Mouse (Mus musculus) heart, embryonic 15.5 days (tissue): ENCODE data around the gene Paqr3. TPM values are rescaled to one million over a fixed set of nuclear protein-coding genes. Genes with fewer than 3 reads are reported as not detected.

ENCODE experiments used
- ATAC-seq: fragments of 200-750 bp; cut with Nextera tagmentation; replicated peaks from 2 replicates; pipeline ENCODE4 v1.8.0; 2017; ENCODE audit warnings: low read depth, moderate TSS enrichment; ENCODE audit not compliant: insufficient number of reproducible peaks, insufficient read depth, low FRiP score
- H3K27ac ChIP-seq: fragments of 300-500 bp; sonication (generic); 2 replicates; pipeline ENCODE4 v1.5.1; 2015; ENCODE audit warnings: mild to moderate bottlenecking, inconsistent platforms
- H3K27me3 ChIP-seq: fragments of 300-500 bp; sonication (generic); 2 replicates; pipeline ENCODE4 v1.6.1; 2015; ENCODE audit warnings: inconsistent platforms
- H3K36me3 ChIP-seq: fragments of 300-500 bp; sonication (generic); 2 replicates; pipeline ENCODE4 v1.6.1; 2015; ENCODE audit warnings: mild to moderate bottlenecking, inconsistent platforms
- H3K4me1 ChIP-seq: fragments of 300-500 bp; sonication (generic); replicated peaks from 2 replicates; pipeline ENCODE4 v1.6.1; 2015; ENCODE audit warnings: inconsistent platforms
- H3K4me2 ChIP-seq: fragments of 300-500 bp; sonication (generic); 2 replicates; pipeline ENCODE4 v1.6.1; 2015; ENCODE audit warnings: inconsistent platforms, mild to moderate bottlenecking, moderate library complexity
- H3K4me3 ChIP-seq: fragments of 300-500 bp; sonication (generic); 2 replicates; pipeline ENCODE4 v1.5.1; 2015; ENCODE audit warnings: mild to moderate bottlenecking, inconsistent platforms
- H3K9ac ChIP-seq: fragments of 300-500 bp; sonication (generic); 2 replicates; pipeline ENCODE4 v1.6.1; 2015; ENCODE audit warnings: mild to moderate bottlenecking, inconsistent platforms
- H3K9me3 ChIP-seq: fragments of 300-500 bp; sonication (generic); replicated peaks from 2 replicates; pipeline ENCODE4 v1.6.1; 2016; ENCODE audit warnings: inconsistent platforms
- WGBS: fragments of 180-500 bp; shearing (Covaris S2); methylation state at CpG from one replicate; pipeline ENCODE4 v1.1.7; 2015; ENCODE audit warnings: mixed read lengths; 5-methylcytosine and 5-hydroxymethylcytosine counted together
- polyA plus RNA-seq: library from polyadenylated mRNA; unstranded; fragments of >200 nt; fragmentation: Nextera tagmentation; extraction: Ambion mirVana; gene quantifications from 2 replicates; pipeline ENCODE4 v1.2.1, GENCODE M21; 2015

Gene Paqr3
- 1.1 and 2.1 TPM in 2 replicates for polyA plus RNA-seq

DNA sequence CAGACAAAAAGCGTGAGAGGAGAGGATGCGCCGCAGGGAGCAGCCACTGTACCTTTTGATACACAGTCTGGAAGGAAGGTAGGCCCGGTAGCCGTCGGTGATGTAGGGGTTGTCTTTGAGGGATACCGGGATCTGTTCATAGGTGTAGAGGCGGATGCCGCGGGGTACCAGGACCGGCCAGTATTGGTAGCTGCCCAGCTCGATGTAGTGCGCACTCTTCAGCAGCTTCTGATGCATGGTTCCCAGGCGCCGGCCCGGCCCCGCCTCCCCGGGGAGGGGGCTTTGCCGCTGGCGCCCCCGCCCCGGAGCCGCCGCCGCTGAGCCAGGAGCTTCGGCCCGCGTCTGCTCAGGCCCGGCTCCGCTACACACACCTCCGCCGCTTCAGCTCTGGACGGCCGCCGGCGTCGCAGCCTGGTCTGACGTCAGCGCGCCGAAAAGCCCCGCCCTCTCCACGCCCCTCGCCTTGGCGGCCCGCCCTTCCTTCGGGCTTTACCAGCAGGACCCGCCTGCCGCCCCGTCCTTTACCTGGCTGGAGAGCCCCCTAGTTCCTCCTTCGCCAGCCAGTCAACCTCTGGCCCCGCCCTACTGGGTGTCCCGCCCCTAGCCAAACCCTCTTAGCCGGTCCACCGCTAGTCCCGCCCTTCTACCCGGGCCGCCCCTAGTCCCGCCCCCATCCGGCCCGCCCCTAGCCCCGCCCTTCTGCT is at the start of gene Paqr3:
Gene Paqr3, minus strand, starts transcription at position 390 of the 704 bp plus-strand sequence.
- no peaks in the 10 kb centered on the region for H3K9me3 ChIP-seq
- peak within 1 kb of the TSS; percentile 67 for H3K9ac ChIP-seq
- H3K4me2 ChIP-seq, result peak within 1 kb of the TSS; percentile 93
- H3K36me3 ChIP-seq, result no peaks in the 10 kb centered on the region
- H3K27ac ChIP-seq, result peak within 1 kb of the TSS; percentile 53
- H3K4me3 ChIP-seq, result peak within 1 kb of the TSS; percentile 87
- ATAC-seq, result peak; percentile 99
- H3K4me1 ChIP-seq, result peaks cover 8% of the 10 kb centered on the region
- 1% methylated on average over 53 of the region's 62 CpGs for WGBS
- no peaks in the 10 kb centered on the region for H3K27me3 ChIP-seq

- WGBS, result 30% methylated on average over 1 of the region's 1 CpGs
- ATAC-seq, result no peak
- Histone ChIP-seq H3K4me2 (no peak overlapping the region), H3K36me3 (no peaks in the 10 kb centered on the region), H3K27me3 (no peaks in the 10 kb centered on the region), H3K9me3 (no peaks in the 10 kb centered on the region), H3K4me1 (no peaks in the 10 kb centered on the region), H3K27ac (no peak overlapping the region), H3K4me3 (no peak overlapping the region), H3K9ac (no peak overlapping the region)
Observed at GRCm38 (mm10) chr5:97154688-97155087, 43.3 kb upstream of the Paqr3 start.

DNA sequence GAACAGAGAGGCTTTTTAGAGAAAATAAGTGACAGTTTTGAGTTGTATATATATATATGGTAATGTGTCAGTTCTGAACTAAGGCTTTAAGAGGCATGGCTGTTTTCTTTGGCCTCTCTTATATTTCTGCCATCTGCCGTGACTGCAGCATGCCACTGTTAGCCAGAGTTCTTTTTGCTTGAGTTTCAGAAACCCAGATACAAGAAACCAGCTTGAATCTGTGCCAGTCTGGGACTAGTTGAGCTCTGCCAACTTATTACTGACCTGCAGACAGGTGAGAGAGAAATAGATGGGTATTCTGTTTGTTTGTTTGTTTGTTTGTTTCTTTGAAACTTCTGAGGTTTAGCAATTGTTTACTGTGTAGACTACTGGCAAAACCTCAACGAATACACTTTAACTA is 23.9 kb upstream of the Paqr3 start:
- no peaks in the 10 kb centered on the region for H3K9me3 ChIP-seq
- no peak overlapping the region for H3K4me2 ChIP-seq
- no peaks in the 10 kb centered on the region for H3K4me1 ChIP-seq
- no peak overlapping the region for H3K27ac ChIP-seq
- H3K4me3 ChIP-seq, result no peak overlapping the region
- 63% methylated on average over 2 of the region's 2 CpGs for WGBS
- no peaks in the 10 kb centered on the region for H3K27me3 ChIP-seq
- no peaks in the 10 kb centered on the region for H3K36me3 ChIP-seq
- H3K9ac ChIP-seq, result no peak overlapping the region
- ATAC-seq, result no peak

DNA sequence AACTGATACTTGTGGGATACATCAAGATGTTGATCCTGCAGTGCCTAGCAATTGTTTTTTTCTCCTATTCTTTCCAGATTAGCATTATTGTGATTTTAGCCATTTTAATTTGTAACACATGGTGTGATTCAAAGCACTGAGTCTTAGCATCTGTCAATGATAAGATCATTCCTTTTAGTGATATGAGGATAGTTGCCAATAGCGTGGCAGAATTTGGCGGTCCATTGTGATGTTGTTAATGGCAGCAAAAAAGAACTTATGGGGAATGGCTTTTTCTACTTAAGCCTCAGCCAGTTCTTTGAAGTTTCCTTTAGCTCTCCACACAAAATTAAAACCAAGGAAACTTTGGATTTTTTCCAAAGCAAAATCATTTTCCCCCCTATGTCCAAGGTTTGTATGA is 18.2 kb upstream of the Paqr3 start:
- H3K27ac ChIP-seq, result no peak overlapping the region
- H3K4me1 ChIP-seq, result no peaks in the 10 kb centered on the region
- no peak overlapping the region for H3K4me3 ChIP-seq
- H3K36me3 ChIP-seq, result no peaks in the 10 kb centered on the region
- H3K27me3 ChIP-seq, result no peaks in the 10 kb centered on the region; the same call in 1 of the 2 replicates
- H3K4me2 ChIP-seq, result no peak overlapping the region
- H3K9ac ChIP-seq, result no peak overlapping the region
- WGBS, result 97% methylated on average over 2 of the region's 2 CpGs
- ATAC-seq, result no peak
- no peaks in the 10 kb centered on the region for H3K9me3 ChIP-seq

GRCm38 (mm10) chr5:97128242-97129226 is 17.1 kb upstream of the Paqr3 start:
- H3K4me3 ChIP-seq, result 0 out of 2 replicates have a peak overlapping the region, but pooled peaks have one; percentile 6
- no peaks in the 10 kb centered on the region for H3K4me1 ChIP-seq
- H3K4me2 ChIP-seq, result peak overlapping the region; percentile 34; the same call in 1 of the 2 replicates
- H3K27ac ChIP-seq, result no peak overlapping the region
- no peaks in the 10 kb centered on the region for H3K36me3 ChIP-seq
- no peaks in the 10 kb centered on the region; the same call in 1 of the 2 replicates for H3K27me3 ChIP-seq
- ATAC-seq, result no peak
- no peaks in the 10 kb centered on the region for H3K9me3 ChIP-seq
- no peak overlapping the region for H3K9ac ChIP-seq
- 50% methylated on average over 21 of the region's 21 CpGs for WGBS

GRCm38 (mm10) chr5:97127284-97127683 is 15.9 kb upstream of the Paqr3 start:
- ATAC-seq, result no peak
- H3K4me3 ChIP-seq, result no peak overlapping the region
- H3K4me2 ChIP-seq, result no peak overlapping the region
- no peaks in the 10 kb centered on the region; the same call in 1 of the 2 replicates for H3K27me3 ChIP-seq
- no peak overlapping the region for H3K9ac ChIP-seq
- WGBS, result 79% methylated on average over 6 of the region's 6 CpGs
- no peaks in the 10 kb centered on the region for H3K9me3 ChIP-seq
- no peak overlapping the region for H3K27ac ChIP-seq
- no peaks in the 10 kb centered on the region for H3K4me1 ChIP-seq
- H3K36me3 ChIP-seq, result no peaks in the 10 kb centered on the region

DNA sequence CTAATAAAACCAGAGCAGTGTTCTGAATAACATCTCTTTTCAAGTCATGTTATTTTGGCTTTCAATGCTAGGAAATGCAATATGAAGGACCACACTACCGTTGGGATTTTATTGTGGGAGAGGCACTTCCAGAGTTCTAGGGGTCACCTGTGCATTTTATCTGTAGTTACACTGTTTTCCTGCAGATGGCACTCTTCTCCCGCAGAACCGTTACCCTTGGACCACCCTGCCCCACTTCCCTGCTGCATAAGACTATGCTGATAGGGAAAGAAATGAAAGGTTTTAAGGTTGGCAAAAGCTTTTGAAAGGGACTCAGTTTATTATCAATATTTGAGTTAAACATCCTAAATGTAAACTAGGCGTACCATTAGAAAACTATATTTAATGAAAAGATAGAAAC is 14.6 kb upstream of the Paqr3 start:
- H3K27ac ChIP-seq, result no peak overlapping the region
- H3K9ac ChIP-seq, result no peak overlapping the region
- H3K27me3 ChIP-seq, result no peaks in the 10 kb centered on the region; the same call in 1 of the 2 replicates
- H3K4me2 ChIP-seq, result no peak overlapping the region
- H3K4me1 ChIP-seq, result no peaks in the 10 kb centered on the region
- ATAC-seq, result no peak
- H3K9me3 ChIP-seq, result no peaks in the 10 kb centered on the region
- 21% methylated on average over 4 of the region's 4 CpGs for WGBS
- no peak overlapping the region for H3K4me3 ChIP-seq
- no peaks in the 10 kb centered on the region for H3K36me3 ChIP-seq

DNA sequence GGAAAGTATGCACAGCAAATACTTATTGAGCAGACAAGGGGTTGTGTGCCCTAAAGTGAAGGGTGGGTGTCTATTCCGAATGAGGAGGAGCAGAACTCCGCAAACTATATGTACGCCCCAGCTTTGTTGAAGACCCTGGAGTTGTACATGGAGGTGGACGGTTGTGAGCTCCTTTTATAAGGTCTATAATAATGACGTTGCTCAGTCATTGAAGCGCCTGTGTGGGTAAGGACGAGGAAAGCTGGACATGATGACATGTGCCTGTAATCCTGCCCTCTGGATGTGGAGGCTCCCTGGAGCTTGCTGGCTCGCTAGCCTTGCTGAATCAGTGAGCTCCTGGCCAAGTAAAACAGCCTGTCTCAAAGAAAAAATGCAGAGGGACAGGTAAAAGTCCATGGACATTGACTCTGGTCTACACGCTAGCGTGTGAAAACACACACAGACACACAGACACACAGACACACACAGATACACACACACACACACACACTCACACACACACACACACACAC is 14.1 kb upstream of the Paqr3 start:
- Histone ChIP-seq H3K27ac (no peak overlapping the region), H3K4me1 (no peaks in the 10 kb centered on the region), H3K4me3 (no peak overlapping the region), H3K36me3 (no peaks in the 10 kb centered on the region), H3K27me3 (no peaks in the 10 kb centered on the region; the same call in 1 of the 2 replicates), H3K9me3 (no peaks in the 10 kb centered on the region), H3K4me2 (no peak overlapping the region), H3K9ac (no peak overlapping the region)
- no peak for ATAC-seq
- WGBS, result 67% methylated on average over 10 of the region's 10 CpGs

GRCm38 (mm10) chr5:97124977-97125376 is 13.6 kb upstream of the Paqr3 start:
- Histone ChIP-seq H3K4me2 (no peak overlapping the region), H3K27me3 (no peaks in the 10 kb centered on the region; the same call in 1 of the 2 replicates), H3K36me3 (no peaks in the 10 kb centered on the region), H3K27ac (no peak overlapping the region), H3K4me1 (no peaks in the 10 kb centered on the region), H3K9me3 (no peaks in the 10 kb centered on the region), H3K4me3 (no peak overlapping the region), H3K9ac (no peak overlapping the region)
- WGBS, result 70% methylated on average over 12 of the region's 12 CpGs
- no peak for ATAC-seq

DNA sequence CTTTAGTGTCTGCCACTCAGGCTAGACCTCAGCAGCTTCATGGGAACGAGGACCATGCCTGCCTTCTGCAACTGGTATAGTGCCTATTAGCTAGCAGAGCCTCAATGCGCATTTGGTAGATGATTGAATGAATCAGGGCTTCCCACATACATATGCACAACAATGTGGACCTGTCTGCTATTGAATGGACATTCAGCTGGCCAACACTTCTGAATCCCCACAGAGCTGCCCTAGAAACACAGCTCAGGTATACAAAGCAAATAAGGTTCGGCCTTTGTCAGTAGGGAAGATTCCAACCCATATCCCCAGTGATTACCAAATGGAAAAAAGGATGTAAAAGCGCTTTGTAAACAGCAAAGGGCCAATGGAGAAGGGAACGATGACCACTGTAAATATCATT is 699 bp downstream of the Paqr3 start:
- no peak overlapping the region for H3K27ac ChIP-seq
- H3K4me1 ChIP-seq, result peaks cover 8% of the 10 kb centered on the region
- H3K4me3 ChIP-seq, result peak overlapping the region; percentile 87
- H3K9me3 ChIP-seq, result no peaks in the 10 kb centered on the region
- ATAC-seq, result no peak
- H3K4me2 ChIP-seq, result peak overlapping the region; percentile 93
- peak overlapping the region; percentile 67 for H3K9ac ChIP-seq
- WGBS, result 25% methylated on average over 5 of the region's 5 CpGs
- H3K27me3 ChIP-seq, result no peaks in the 10 kb centered on the region
- no peaks in the 10 kb centered on the region for H3K36me3 ChIP-seq

DNA sequence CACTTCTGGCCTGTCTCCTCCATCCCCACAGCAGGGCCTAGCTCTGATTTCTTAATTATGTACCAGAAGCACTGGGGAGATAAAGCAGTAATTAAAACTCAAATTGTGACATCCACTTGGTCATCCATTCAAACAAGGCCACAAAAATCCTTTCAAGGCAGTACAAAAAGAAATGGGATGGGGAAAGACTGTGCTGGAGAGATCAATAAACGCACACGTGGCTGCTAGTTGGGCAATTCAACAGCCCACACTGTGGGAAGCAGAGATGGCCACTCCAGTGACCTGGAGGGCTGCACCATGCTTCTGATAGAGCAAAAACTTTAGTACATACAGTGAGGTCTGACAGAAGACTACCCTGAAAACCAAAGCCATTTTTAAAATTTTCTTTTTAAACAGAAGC is 1.3 kb downstream of the Paqr3 start:
- Histone ChIP-seq H3K27ac (no peak overlapping the region), H3K9me3 (no peaks in the 10 kb centered on the region), H3K9ac (no peak overlapping the region), H3K4me2 (no peak overlapping the region), H3K27me3 (no peaks in the 10 kb centered on the region), H3K36me3 (no peaks in the 10 kb centered on the region), H3K4me1 (peaks cover 8% of the 10 kb centered on the region), H3K4me3 (no peak overlapping the region)
- ATAC-seq, result no peak
- 64% methylated on average over 2 of the region's 2 CpGs for WGBS
